Mouse (Mus musculus) heart, embryonic 14.5 days (tissue): Measurements from ENCODE around the gene Prr5l. TPM values are rescaled to one million over a fixed set of nuclear protein-coding genes. Genes with fewer than 3 reads are reported as not detected.

Experiments
- ATAC-seq: fragments of 200-750 bp; cut with Nextera tagmentation; 2 replicates; pipeline ENCODE4 v1.8.0; 2017; ENCODE audit warnings: low read depth, moderate TSS enrichment; ENCODE audit not compliant: insufficient number of reproducible peaks, insufficient read depth, low FRiP score
- H3K27ac ChIP-seq, 2 experiments: fragments of 200-500 bp in 1 of 2; fragments of 300-500 bp in 1 of 2; sonication (generic) in 1 of 2; replicated peaks in 1 of 2; 2 replicates each; pipeline ENCODE4 v1.5.1; 2012 to 2014; ENCODE audit warnings: low read depth in 2 of 2, low read length in 2 of 2, control low read depth in 1 of 2, mild to moderate bottlenecking in 1 of 2, mixed read lengths in 1 of 2; ENCODE audit not compliant: control insufficient read depth in 1 of 2, insufficient read depth in 1 of 2
- H3K27me3 ChIP-seq: fragments of 300-500 bp; sonication (generic); 2 replicates; pipeline ENCODE4 v1.6.1; 2014; ENCODE audit warnings: mild to moderate bottlenecking, low read length, control low read depth; ENCODE audit not compliant: control insufficient read depth, insufficient read depth
- H3K36me3 ChIP-seq: fragments of 300-500 bp; sonication (generic); 2 replicates; pipeline ENCODE4 v1.6.1; 2014; ENCODE audit warnings: mild to moderate bottlenecking, control low read depth, low read length, mixed read lengths; ENCODE audit not compliant: control insufficient read depth, insufficient read depth
- H3K4me1 ChIP-seq, 2 experiments: fragments of 200-500 bp in 1 of 2; fragments of 300-500 bp in 1 of 2; sonication (generic) in 1 of 2; 2 replicates each; pipeline ENCODE4 v1.6.1; 2012 to 2014; ENCODE audit warnings: low read length in 2 of 2, control low read depth in 1 of 2, mixed read lengths in 1 of 2; ENCODE audit not compliant: control insufficient read depth in 2 of 2, insufficient read depth in 2 of 2
- H3K4me2 ChIP-seq: fragments of 300-500 bp; sonication (generic); 2 replicates; pipeline ENCODE4 v1.6.1; 2014; ENCODE audit warnings: mild to moderate bottlenecking, low read length
- H3K4me3 ChIP-seq, 2 experiments: fragments of 200-500 bp in 1 of 2; fragments of 300-500 bp in 1 of 2; sonication (generic) in 1 of 2; 2 replicates each; pipeline ENCODE4 v1.5.1; 2012 to 2014; ENCODE audit warnings: low read length in 2 of 2, mild to moderate bottlenecking in 2 of 2, control low read depth in 1 of 2, low read depth in 1 of 2, moderate library complexity in 1 of 2; ENCODE audit not compliant: control insufficient read depth in 1 of 2, insufficient read depth in 1 of 2
- H3K9ac ChIP-seq: fragments of 300-500 bp; sonication (generic); 2 replicates; pipeline ENCODE4 v1.6.1; 2014; ENCODE audit warnings: mild to moderate bottlenecking, low read length
- H3K9me3 ChIP-seq: fragments of 300-500 bp; sonication (generic); 2 replicates; pipeline ENCODE4 v1.6.1; 2016; ENCODE audit warnings: low read length, control low read depth; ENCODE audit not compliant: control insufficient read depth
- WGBS: fragments of 180-500 bp; shearing (Covaris S2); extraction: QIAGEN DNeasy Blood & Tissue Kit; methylation state at CpG from one replicate; pipeline ENCODE4 v1.1.7; 2014; 5-methylcytosine and 5-hydroxymethylcytosine counted together
- polyA plus RNA-seq: library from polyadenylated mRNA; unstranded; fragments of >200 nt; fragmentation: Nextera tagmentation; extraction: Ambion mirVana; gene quantifications from 2 replicates; pipeline ENCODE4 v1.2.1, GENCODE M21; 2014

Gene Prr5l
- polyA plus RNA-seq, 1 experiment from 2014 or later = 7.2 TPM

GRCm38 (mm10) chr2:101834816-101835523 is 47.9 kb downstream of the Prr5l start:
- no peak overlapping the region for H3K9ac ChIP-seq
- H3K4me3 ChIP-seq = no peak overlapping the region
- ATAC-seq = no peak

GRCm38 (mm10) chr2:101832361-101832760 is 50.5 kb downstream of the Prr5l start:
- no peak overlapping the region for H3K4me2 ChIP-seq
- H3K4me3 ChIP-seq = no peak overlapping the region
- no peak for ATAC-seq
- H3K9ac ChIP-seq = no peak overlapping the region
- peaks cover 7 to 12% of the 10 kb centered on the region in 2 experiments for H3K4me1 ChIP-seq
- no peak overlapping the region for H3K27ac ChIP-seq
- WGBS = 74% methylated on average over 9 of the region's 9 CpGs
- H3K9me3 ChIP-seq = no peaks in the 10 kb centered on the region
- no peaks in the 10 kb centered on the region for H3K36me3 ChIP-seq
- no peaks in the 10 kb centered on the region for H3K27me3 ChIP-seq

More at GRCm38 (mm10) chr2:101834816-101835523, 47.9 kb downstream of the Prr5l start:
- H3K36me3 ChIP-seq = no peaks in the 10 kb centered on the region
- no peak overlapping the region for H3K27ac ChIP-seq
- no peaks in the 10 kb centered on the region for H3K9me3 ChIP-seq
- 68% methylated on average over 9 of the region's 9 CpGs for WGBS
- H3K4me2 ChIP-seq = no peak overlapping the region
- no peaks in the 10 kb centered on the region for H3K27me3 ChIP-seq
- H3K4me1 ChIP-seq = peaks cover 2 to 7% of the 10 kb centered on the region in 2 experiments; a peak in 3 of 4 replicates

- WGBS = 75% methylated on average over 5 of the region's 5 CpGs
- H3K27ac ChIP-seq = no peak overlapping the region
These were observed 51.0 kb downstream of the Prr5l start for GRCm38 (mm10) chr2:101831851-101832250.

GRCm38 (mm10) chr2:101830186-101830915 is 52.5 kb downstream of the Prr5l start:
- no peak for ATAC-seq
- Histone ChIP-seq H3K4me3 (no peak overlapping the region), H3K4me1 (peaks cover 7 to 12% of the 10 kb centered on the region in 2 experiments), H3K9ac (no peak overlapping the region), H3K27ac (no peak overlapping the region), H3K36me3 (no peaks in the 10 kb centered on the region), H3K27me3 (no peaks in the 10 kb centered on the region), H3K4me2 (no peak overlapping the region; the same call in 1 of the 2 replicates), H3K9me3 (no peaks in the 10 kb centered on the region)
- WGBS = 32% methylated on average over 9 of the region's 9 CpGs

More at GRCm38 (mm10) chr2:101831851-101832250, 51.0 kb downstream of the Prr5l start:
- no peak overlapping the region for H3K9ac ChIP-seq
- H3K9me3 ChIP-seq = no peaks in the 10 kb centered on the region
- H3K4me3 ChIP-seq = no peak overlapping the region
- peaks cover 7 to 12% of the 10 kb centered on the region in 2 experiments for H3K4me1 ChIP-seq
- ATAC-seq = no peak
- H3K27me3 ChIP-seq = no peaks in the 10 kb centered on the region
- H3K4me2 ChIP-seq = no peak overlapping the region
- H3K36me3 ChIP-seq = no peaks in the 10 kb centered on the region

- H3K9me3 ChIP-seq = no peaks in the 10 kb centered on the region
- H3K9ac ChIP-seq = no peak overlapping the region
- no peaks in the 10 kb centered on the region for H3K36me3 ChIP-seq
- no peak overlapping the region for H3K4me3 ChIP-seq
- peaks cover 7 to 12% of the 10 kb centered on the region in 2 experiments for H3K4me1 ChIP-seq
- no peaks in the 10 kb centered on the region for H3K27me3 ChIP-seq
- H3K27ac ChIP-seq = no peak overlapping the region
- 78% methylated on average over 4 of the region's 4 CpGs for WGBS
- ATAC-seq = no peak
- H3K4me2 ChIP-seq = no peak overlapping the region
These were observed 53.8 kb downstream of the Prr5l start for GRCm38 (mm10) chr2:101829013-101829412.

DNA sequence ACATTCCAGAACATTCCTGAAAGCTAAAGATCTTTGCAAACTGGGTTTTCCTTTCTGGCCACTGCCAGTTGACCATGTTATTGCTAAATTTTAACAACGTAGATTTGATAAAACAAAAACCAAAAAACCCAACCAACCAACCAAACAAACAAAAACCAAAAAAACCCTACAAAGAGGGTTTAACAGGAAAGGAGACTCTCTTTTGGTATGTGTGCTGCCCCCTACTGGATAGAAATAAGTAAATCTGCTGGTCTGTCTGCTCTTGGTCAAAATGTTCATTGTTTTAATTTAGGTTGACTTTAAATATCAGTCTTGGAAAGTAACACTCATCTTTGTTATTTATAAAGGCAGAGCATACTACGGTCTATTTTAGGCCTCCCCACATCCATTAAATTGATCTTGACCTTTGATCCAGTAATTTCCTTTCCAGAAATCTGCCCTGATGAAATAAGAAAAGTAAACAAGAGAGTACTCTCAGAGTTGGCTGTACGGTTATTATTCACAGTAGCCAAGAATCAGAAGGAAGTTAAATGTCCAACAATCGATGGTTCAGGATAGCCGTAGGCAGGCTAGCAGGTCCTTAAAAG is 54.7 kb downstream of the Prr5l start:
- no peak for ATAC-seq
- Histone ChIP-seq H3K4me2 (no peak overlapping the region), H3K4me3 (no peak overlapping the region), H3K27ac (no peak overlapping the region), H3K9ac (no peak overlapping the region), H3K4me1 (peaks cover 7 to 12% of the 10 kb centered on the region in 2 experiments), H3K9me3 (no peaks in the 10 kb centered on the region), H3K27me3 (no peaks in the 10 kb centered on the region), H3K36me3 (no peaks in the 10 kb centered on the region)
- WGBS = 53% methylated on average over 5 of the region's 5 CpGs

DNA sequence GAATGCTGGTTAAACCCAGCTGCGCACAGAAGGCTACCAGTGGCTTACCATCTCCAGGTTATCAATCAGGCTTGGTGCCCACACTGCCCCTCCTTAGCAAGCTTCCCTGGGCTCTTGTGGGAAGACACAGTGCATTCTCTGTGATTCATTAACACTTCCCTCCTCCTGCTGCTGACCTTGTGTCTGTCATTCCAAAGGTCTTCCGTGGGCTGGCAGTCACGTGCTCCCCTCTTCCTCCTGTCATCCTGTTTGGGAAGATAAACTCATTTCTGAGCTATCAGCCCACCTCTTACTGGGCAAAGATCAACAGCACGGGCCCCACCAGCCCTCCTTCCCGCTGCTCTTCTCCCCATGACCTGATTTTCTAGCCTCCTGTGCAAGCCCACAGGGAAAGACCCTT is 55.2 kb downstream of the Prr5l start:
- no peaks in the 10 kb centered on the region for H3K36me3 ChIP-seq
- H3K4me2 ChIP-seq = no peak overlapping the region
- H3K9ac ChIP-seq = no peak overlapping the region
- H3K4me3 ChIP-seq = no peak overlapping the region
- H3K4me1 ChIP-seq = peaks cover 7 to 12% of the 10 kb centered on the region in 2 experiments
- WGBS = 14% methylated on average over 5 of the region's 5 CpGs
- ATAC-seq = peak; percentile 37; the same call in 1 of the 2 replicates
- no peak overlapping the region for H3K27ac ChIP-seq
- H3K9me3 ChIP-seq = no peaks in the 10 kb centered on the region
- no peaks in the 10 kb centered on the region for H3K27me3 ChIP-seq
